Mouse (Mus musculus): ENCODE measurements around the gene Dhrs1. TPM values are rescaled to one million over a fixed set of nuclear protein-coding genes. Genes with fewer than 3 reads are reported as not detected.

Dhrs1 gene
- polyA plus RNA-seq, 1 experiment: 2.0 TPM

GRCm38 (mm10) chr14:55769087-55769703 is 23.7 kb upstream of the Dhrs1 start:
- peak; percentile 49 for TF ChIP-seq GATA1 (IDR thresholded peaks at IDR 0.05; ENCODE audit: low read length)

DNA sequence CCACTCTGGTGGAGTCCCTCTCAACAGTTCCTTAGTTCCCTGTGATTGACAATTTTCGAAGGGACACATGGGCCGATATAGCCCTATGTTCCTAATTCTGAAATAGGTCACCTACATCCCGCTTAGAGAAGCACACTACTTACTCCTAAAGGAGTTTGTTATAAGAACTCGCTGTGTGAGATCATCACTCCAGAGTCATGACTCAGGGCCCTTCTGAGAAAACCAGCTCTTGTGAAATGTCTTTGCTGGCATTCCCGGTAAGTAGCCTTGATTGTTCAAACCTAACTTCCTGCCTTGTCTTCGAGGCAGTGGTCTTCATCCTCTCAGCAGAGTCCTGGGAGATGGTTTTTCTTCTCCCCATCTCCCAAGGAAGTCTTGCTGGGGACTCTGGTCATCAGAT is 23.1 kb upstream of the Dhrs1 start:
- no peak for TF ChIP-seq GATA1 (IDR thresholded peaks at IDR 0.05; ENCODE audit: low read length)

DNA sequence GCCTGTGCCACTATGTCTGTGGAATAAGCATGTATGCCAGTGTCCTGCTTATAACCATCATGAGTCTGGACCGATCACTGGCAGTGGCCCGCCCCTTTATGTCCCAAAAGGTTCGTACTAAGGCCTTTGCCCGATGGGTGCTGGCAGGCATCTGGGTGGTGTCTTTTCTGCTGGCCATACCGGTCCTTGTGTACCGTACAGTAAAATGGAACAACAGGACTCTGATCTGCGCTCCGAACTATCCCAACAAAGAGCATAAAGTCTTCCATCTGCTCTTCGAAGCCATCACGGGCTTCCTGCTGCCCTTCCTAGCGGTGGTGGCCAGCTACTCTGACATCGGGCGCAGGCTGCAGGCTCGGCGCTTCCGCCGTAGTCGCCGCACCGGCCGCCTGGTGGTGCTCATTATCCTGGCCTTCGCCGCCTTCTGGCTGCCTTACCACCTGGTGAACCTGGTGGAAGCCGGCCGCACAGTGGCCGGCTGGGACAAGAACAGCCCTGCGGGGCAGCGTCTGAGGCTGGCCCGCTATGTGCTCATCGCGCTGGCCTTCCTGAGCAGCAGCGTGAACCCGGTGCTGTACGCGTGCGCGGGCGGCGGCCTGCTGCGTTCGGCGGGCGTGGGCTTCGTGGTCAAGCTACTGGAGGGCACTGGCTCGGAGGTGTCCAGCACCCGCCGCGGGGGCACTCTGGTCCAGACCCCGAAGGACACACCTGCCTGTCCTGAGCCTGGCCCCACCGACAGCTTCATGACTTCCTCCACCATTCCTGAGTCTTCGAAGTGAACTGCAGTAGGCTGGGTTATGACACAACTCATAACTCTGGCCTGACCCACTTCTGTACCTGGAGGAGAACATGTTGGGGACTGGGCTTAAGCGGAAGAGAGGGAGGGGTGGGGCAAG is 22.3 kb upstream of the Dhrs1 start:
- TF ChIP-seq GATA1 (IDR thresholded peaks at IDR 0.05; ENCODE audit: low read length): no peak

GRCm38 (mm10) chr14:55765696-55766095 is 20.2 kb upstream of the Dhrs1 start, which contains the start of gene Ltb4r1:
Ltb4r1 (plus strand) TSS chr14:55765962.
- TF ChIP-seq GATA1 (IDR thresholded peaks at IDR 0.05; ENCODE audit: low read length): no peak

GRCm38 (mm10) chr14:55763166-55763565 is 17.7 kb upstream of the Dhrs1 start:
- no peak for TF ChIP-seq GATA1 (IDR thresholded peaks at IDR 0.05; ENCODE audit: low read length)

DNA sequence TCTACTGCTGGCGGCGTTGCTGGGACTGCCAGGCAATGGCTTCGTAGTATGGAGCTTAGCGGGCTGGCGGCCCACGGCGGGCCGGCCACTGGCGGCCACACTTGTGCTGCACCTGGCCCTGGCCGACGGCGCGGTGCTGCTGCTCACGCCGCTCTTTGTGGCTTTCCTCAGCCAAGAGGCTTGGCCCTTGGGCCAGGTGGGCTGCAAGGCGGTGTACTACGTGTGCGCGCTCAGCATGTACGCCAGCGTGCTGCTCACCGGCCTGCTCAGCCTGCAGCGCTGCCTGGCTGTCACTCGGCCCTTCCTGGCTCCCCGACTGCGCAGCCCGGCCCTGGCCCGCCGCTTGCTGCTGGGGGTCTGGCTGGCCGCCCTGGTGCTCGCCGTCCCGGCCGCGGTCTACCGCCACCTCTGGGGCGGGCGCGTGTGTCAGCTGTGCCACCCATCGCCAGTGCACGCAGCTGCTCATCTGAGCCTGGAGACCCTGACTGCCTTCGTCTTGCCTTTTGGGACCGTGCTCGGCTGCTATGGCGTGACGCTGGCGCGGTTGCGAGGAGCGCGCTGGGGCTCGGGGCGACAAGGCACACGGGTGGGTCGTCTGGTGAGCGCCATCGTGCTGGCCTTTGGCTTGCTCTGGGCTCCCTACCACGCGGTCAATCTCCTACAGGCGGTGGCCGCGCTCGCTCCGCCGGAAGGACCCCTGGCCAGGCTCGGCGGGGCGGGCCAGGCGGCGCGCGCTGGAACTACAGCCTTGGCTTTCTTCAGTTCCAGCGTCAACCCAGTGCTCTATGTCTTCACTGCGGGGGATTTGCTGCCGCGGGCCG is 16.7 kb upstream of the Dhrs1 start:
- TF ChIP-seq GATA1 (IDR thresholded peaks at IDR 0.05; ENCODE audit: low read length): no peak

DNA sequence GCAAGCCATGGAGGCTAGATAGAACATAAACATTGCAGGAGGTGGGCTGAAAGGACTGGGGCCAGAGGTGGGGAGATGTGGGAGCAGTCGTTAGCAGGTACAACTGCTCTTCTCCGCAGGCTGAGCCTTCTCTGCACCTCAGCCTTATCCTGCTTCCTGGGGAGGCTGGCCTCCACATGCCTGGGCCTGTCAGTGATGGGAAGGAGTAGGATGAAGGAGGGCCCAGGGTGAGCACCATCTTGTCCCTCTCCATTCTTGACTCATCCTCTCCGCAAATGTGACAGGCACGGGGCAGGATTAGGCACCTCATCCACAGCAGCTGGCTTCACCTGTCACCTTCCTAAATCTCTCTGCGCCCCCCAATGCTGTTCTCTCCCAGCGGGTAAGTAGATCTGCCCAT is 15.7 kb upstream of the Dhrs1 start, which contains the start of gene Ltb4r2:
TSS of gene Ltb4r2 (plus strand) at position 266 of the 400 bp plus-strand sequence.
- no peak for TF ChIP-seq GATA1 (IDR thresholded peaks at IDR 0.05; ENCODE audit: low read length)

GRCm38 (mm10) chr14:55758363-55758784 is 12.9 kb upstream of the Dhrs1 start, which contains the start of gene Cideb:
Cideb (minus strand) TSS chr14:55758458.
- TF ChIP-seq GATA1 (IDR thresholded peaks at IDR 0.05; ENCODE audit: low read length): no peak

GRCm38 (mm10) chr14:55757566-55757965 is 12.1 kb upstream of the Dhrs1 start:
- no peak for TF ChIP-seq GATA1 (IDR thresholded peaks at IDR 0.05; ENCODE audit: low read length)

GRCm38 (mm10) chr14:55747051-55747847 is 1.8 kb upstream of the Dhrs1 start:
- no peak for TF ChIP-seq GATA1 (IDR thresholded peaks at IDR 0.05; ENCODE audit: low read length)

GRCm38 (mm10) chr14:55745861-55746237 is 359 bp upstream of the Dhrs1 start:
- no peak for TF ChIP-seq GATA1 (IDR thresholded peaks at IDR 0.05; ENCODE audit: low read length)

DNA sequence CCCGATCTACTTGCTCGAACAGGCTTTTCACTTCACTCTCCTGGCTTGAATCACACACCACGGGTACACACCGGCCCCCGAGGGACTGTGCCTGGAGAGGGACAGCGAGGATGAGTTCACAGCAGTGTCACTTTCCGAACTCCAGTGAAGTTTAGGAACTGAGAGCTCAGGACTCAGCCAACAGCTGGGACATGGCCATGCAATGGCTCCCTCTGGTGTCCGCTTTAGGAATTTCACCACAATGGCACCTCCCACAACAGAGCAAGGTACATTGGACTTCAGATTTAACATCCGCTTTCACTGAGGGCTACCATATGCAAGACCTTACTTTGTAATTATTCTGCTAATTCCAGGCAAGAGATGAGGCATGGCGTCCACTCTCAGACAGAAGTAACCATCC is 1.8 kb downstream of the Dhrs1 start:
- TF ChIP-seq GATA1 (IDR thresholded peaks at IDR 0.05; ENCODE audit: low read length): no peak

- TF ChIP-seq GATA1 (IDR thresholded peaks at IDR 0.05; ENCODE audit: low read length): no peak
Observed at GRCm38 (mm10) chr14:55737086-55737687, 8.3 kb downstream of the Dhrs1 start.

- no peak for TF ChIP-seq GATA1 (IDR thresholded peaks at IDR 0.05; ENCODE audit: low read length)
Observed at GRCm38 (mm10) chr14:55735758-55736157, 9.7 kb downstream of the Dhrs1 start.

Measured in G1E-ER4 (cell line).